Mouse (Mus musculus) spleen, adult 2 months (tissue): Measurements from ENCODE around the gene Kank1.

Experiments
- CTCF ChIP-seq: fragments of 200-500 bp; IDR thresholded peaks from 2 replicates; pipeline ENCODE4 v1.5.1; 2011; ENCODE audit warnings: mild to moderate bottlenecking, inconsistent platforms; ENCODE audit not compliant: insufficient read depth, insufficient read length, insufficient replicate concordance; ENCODE audit errors: extremely low read depth
- POLR2A ChIP-seq: fragments of 200-500 bp; IDR thresholded peaks from 2 replicates; pipeline ENCODE4 v1.6.1; 2011; ENCODE audit warnings: low read depth, low read length, inconsistent platforms

- TF ChIP-seq POLR2A (no peak), CTCF (no peak)
Observed at GRCm38 (mm10) chr19:25311626-25312025, 74.9 kb downstream of the Kank1 start.
